Mouse (Mus musculus): ENCODE data around the gene Eif4e2.

- no peak for TF ChIP-seq POLR2A (IDR thresholded peaks at IDR 0.05; ENCODE audit: low read depth, low read length)
- TF ChIP-seq CTCF (IDR thresholded peaks at IDR 0.05; ENCODE audit: extremely low read depth, insufficient read length, insufficient replicate concordance, low read depth, low read length), result peak; percentile 81; the same call in 1 of the 2 replicates
Measured at GRCm38 (mm10) chr1:87184751-87185139, 29.0 kb upstream of the Eif4e2 start.
